Mouse (Mus musculus): ENCODE measurements around the gene Gck. TPM values are rescaled to one million over a fixed set of nuclear protein-coding genes. Genes with fewer than 3 reads are reported as not detected.

The Gck gene
- polyA plus RNA-seq, 1 experiment from 2014 or later, result 10.5 TPM

DNA sequence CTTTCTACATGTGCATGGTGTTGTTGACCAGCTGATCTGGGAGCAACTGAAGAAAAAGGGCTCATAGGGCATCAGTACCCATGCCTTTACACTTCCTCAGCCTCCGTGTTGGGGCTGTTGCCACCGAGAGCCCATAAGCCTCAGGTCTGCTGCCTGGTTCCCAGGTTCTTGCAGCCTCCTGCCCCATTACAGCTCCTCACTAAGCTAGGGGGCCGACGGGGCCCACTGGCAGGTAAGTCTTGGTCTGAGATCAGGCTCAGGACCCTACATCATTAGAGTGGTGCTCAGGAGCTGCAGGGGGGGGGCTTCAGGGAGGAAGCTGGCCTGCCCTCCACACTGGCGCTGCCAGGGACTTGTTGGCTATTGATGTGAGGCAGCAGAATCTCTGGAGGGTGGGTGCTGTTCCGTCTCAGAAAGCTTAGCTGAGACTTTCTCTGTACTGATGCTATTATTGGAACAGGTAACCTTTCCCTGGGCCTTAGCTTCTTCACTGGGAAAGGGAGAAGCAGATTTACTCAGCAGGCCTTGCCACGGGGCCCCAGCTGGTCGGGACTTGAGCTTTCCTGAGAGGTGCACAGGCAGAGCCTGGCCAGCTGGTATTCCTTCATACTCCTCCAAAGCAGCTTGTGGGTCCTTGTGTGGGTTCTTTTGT, 93.3 kb downstream of the Gck start:
- H3K9ac ChIP-seq (ENCODE audit: low read depth, low read length), result no peak overlapping the region
- no peak overlapping the region for H3K4me2 ChIP-seq (ENCODE audit: low read length)
- no peak overlapping the region for H3K27ac ChIP-seq (ENCODE audit: low read length)
- 75% methylated on average over 8 of the region's 8 CpGs for WGBS
- H3K36me3 ChIP-seq (ENCODE audit: control insufficient read depth, insufficient read depth, low read length), result no peaks in the 10 kb centered on the region
- no peak overlapping the region for H3K4me3 ChIP-seq (ENCODE audit: low read depth, low read length)
- H3K9me3 ChIP-seq (replicated peaks; ENCODE audit: control insufficient read depth, low read length, poor library complexity, severe bottlenecking), result no peaks in the 10 kb centered on the region
- H3K27me3 ChIP-seq (ENCODE audit: control insufficient read depth, insufficient read depth, low read depth, low read length), result peaks cover 10% of the 10 kb centered on the region
- peaks cover 2% of the 10 kb centered on the region; the same call in 1 of the 2 replicates for H3K4me1 ChIP-seq (ENCODE audit: control insufficient read depth, insufficient read depth, low read length)
- no peak for ATAC-seq

DNA sequence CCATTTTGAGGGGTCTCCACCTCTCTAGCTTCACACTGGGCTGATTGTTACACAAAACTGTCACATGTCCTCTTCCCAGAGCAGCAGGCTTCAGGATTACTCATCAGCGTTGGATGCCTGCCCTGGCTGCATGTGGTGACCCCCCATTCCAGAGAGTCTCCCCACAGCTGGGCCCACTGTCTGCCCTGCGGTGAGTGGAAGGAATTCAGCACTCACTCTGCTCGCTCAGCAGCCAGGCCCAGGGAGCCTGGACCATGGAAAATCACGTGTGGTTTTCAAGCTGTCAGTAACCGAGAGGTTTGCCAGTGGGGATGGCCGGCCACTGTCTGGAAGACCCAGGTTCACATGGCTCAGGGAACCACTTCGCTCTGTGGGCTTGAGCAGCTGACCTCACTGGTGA, 94.0 kb downstream of the Gck start:
- Histone ChIP-seq H3K27ac (ENCODE audit: low read length) (no peak overlapping the region), H3K27me3 (ENCODE audit: control insufficient read depth, insufficient read depth, low read depth, low read length) (peaks cover 4% of the 10 kb centered on the region; the same call in 1 of the 2 replicates), H3K9me3 (replicated peaks; ENCODE audit: control insufficient read depth, low read length, poor library complexity, severe bottlenecking) (no peaks in the 10 kb centered on the region), H3K9ac (ENCODE audit: low read depth, low read length) (no peak overlapping the region), H3K4me3 (ENCODE audit: low read depth, low read length) (no peak overlapping the region), H3K4me2 (ENCODE audit: low read length) (no peak overlapping the region), H3K36me3 (ENCODE audit: control insufficient read depth, insufficient read depth, low read length) (no peaks in the 10 kb centered on the region), H3K4me1 (ENCODE audit: control insufficient read depth, insufficient read depth, low read length) (no peaks in the 10 kb centered on the region)
- ATAC-seq, result 0 out of 2 replicates have a peak, but pooled peaks have one; percentile 32
- 40% methylated on average over 7 of the region's 7 CpGs for WGBS

DNA sequence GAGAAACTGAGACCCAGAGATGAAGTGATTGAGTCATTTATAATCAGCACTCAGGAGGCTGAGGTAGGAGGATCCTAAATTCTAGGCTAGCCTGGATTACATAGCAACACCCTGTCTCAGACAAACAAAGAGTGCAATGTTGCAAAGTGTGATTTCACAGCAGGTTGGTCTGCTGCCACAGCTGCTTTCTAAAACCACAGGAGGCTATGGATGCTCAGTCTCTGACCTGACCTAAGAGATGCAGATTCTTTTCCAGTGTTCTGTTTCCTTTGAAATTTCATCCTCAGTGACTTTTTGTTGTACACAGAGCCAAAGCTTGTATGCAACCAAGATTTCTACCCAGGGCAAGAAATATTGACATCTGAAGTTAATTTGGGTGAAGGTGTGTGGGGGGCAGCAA, 94.4 kb downstream of the Gck start:
- no peaks in the 10 kb centered on the region for H3K36me3 ChIP-seq (ENCODE audit: control insufficient read depth, insufficient read depth, low read length)
- no peak overlapping the region for H3K4me2 ChIP-seq (ENCODE audit: low read length)
- ATAC-seq, result no peak
- H3K9me3 ChIP-seq (replicated peaks; ENCODE audit: control insufficient read depth, low read length, poor library complexity, severe bottlenecking), result no peaks in the 10 kb centered on the region
- no peak overlapping the region for H3K9ac ChIP-seq (ENCODE audit: low read depth, low read length)
- no peak overlapping the region for H3K27ac ChIP-seq (ENCODE audit: low read length)
- no peaks in the 10 kb centered on the region for H3K4me1 ChIP-seq (ENCODE audit: control insufficient read depth, insufficient read depth, low read length)
- H3K4me3 ChIP-seq (ENCODE audit: low read depth, low read length), result no peak overlapping the region
- H3K27me3 ChIP-seq (ENCODE audit: control insufficient read depth, insufficient read depth, low read depth, low read length), result no peaks in the 10 kb centered on the region

DNA sequence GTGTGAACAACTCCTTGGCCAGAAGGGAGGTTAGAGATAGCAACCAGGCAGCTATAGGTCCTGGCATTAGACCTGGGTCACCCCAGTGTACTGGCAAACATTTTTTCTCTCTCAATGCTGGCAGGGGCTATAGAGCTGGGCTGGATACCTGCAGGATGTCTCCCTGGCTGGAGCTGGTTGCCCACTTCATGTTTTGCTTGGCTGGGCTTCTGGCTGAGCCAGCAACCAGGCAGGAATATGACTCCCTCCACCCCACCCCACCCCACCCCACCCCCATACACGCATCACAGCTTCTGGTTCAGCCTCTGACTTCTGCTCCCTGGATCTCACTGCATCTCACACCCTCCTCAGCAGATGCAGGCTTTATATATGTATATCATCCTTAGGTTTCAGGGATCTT, 97.6 kb downstream of the Gck start:
- Histone ChIP-seq H3K4me1 (ENCODE audit: control insufficient read depth, insufficient read depth, low read length) (no peaks in the 10 kb centered on the region), H3K4me2 (ENCODE audit: low read length) (no peak overlapping the region), H3K9me3 (replicated peaks; ENCODE audit: control insufficient read depth, low read length, poor library complexity, severe bottlenecking) (no peaks in the 10 kb centered on the region), H3K9ac (ENCODE audit: low read depth, low read length) (no peak overlapping the region), H3K4me3 (ENCODE audit: low read depth, low read length) (no peak overlapping the region), H3K27me3 (ENCODE audit: control insufficient read depth, insufficient read depth, low read depth, low read length) (no peaks in the 10 kb centered on the region), H3K36me3 (ENCODE audit: control insufficient read depth, insufficient read depth, low read length) (no peaks in the 10 kb centered on the region), H3K27ac (ENCODE audit: low read length) (no peak overlapping the region)
- no peak for ATAC-seq
- WGBS, result 75% methylated on average over 1 of the region's 1 CpGs

DNA sequence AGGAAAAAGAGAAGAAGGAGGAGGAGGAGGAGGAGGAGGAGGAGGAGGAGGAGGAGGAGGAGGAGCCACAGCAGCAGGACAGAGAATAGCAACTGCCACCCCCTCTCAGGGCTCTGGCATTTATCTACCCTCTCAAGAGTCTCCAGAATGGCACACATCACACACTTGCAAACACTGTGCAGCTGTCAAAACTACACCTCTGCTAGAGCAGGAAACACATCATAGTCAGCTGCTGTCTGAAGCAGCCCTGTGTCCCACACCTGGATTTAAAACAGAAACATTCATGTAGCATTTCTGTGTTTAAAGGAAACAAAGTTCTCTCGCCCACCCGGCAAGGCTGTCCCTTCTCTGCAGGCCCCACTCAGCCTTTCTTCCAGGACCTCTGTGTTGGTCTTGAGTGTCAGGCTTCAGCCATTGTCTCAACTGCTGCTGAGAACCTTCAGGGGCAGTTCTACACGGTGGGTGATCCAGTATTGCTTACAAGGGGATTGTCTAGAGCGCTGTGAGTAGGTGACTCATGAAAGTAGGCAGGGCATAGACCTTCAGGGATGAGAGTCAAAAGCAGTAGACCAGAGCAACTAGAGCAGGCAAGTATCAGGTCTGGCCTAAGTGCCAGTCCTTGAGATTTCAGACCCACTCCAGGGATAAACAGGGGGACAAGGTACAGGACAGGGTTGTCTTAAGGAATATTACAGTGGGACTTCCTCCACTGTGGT, 98.7 kb downstream of the Gck start:
- ATAC-seq, result no peak
- Histone ChIP-seq H3K27ac (ENCODE audit: low read length) (no peak overlapping the region), H3K9ac (ENCODE audit: low read depth, low read length) (no peak overlapping the region), H3K4me3 (ENCODE audit: low read depth, low read length) (no peak overlapping the region), H3K9me3 (replicated peaks; ENCODE audit: control insufficient read depth, low read length, poor library complexity, severe bottlenecking) (no peaks in the 10 kb centered on the region), H3K36me3 (ENCODE audit: control insufficient read depth, insufficient read depth, low read length) (no peaks in the 10 kb centered on the region), H3K4me2 (ENCODE audit: low read length) (no peak overlapping the region), H3K4me1 (ENCODE audit: control insufficient read depth, insufficient read depth, low read length) (no peaks in the 10 kb centered on the region), H3K27me3 (ENCODE audit: control insufficient read depth, insufficient read depth, low read depth, low read length) (no peaks in the 10 kb centered on the region)
- WGBS, result 59% methylated on average over 4 of the region's 4 CpGs

Other genes starting within 250 kb of the Gck start
- gene Mrps24, start 234.4 kb downstream of the Gck start, polyA plus RNA-seq (2015; fragmentation: Nextera tagmentation; extraction: Ambion mirVana), result 171 and 181 TPM in 2 replicates
- 33.6 and 34.4 TPM in 2 replicates for gene Urgcp, start 187.7 kb downstream of the Gck start, polyA plus RNA-seq (2015; fragmentation: Nextera tagmentation; extraction: Ambion mirVana)
- gene Dbnl, start 161.6 kb downstream of the Gck start, polyA plus RNA-seq (2015; fragmentation: Nextera tagmentation; extraction: Ambion mirVana), result 152 and 156 TPM in 2 replicates
- 2.4 and 3.1 TPM in 2 replicates for gene Pgam2, start 146.3 kb downstream of the Gck start, polyA plus RNA-seq (2015; fragmentation: Nextera tagmentation; extraction: Ambion mirVana)
- 8.1 and 8.2 TPM in 2 replicates for gene Polm, start 112.1 kb downstream of the Gck start, polyA plus RNA-seq (2015; fragmentation: Nextera tagmentation; extraction: Ambion mirVana)
- 15.6 and 16.4 TPM in 2 replicates for gene Aebp1, start 88.1 kb downstream of the Gck start, polyA plus RNA-seq (2015; fragmentation: Nextera tagmentation; extraction: Ambion mirVana)
- gene Pold2, start 71.8 kb downstream of the Gck start, polyA plus RNA-seq (2015; fragmentation: Nextera tagmentation; extraction: Ambion mirVana), result 54.0 and 57.4 TPM in 2 replicates
- gene Myl7, start 51.3 kb downstream of the Gck start, polyA plus RNA-seq (2015; fragmentation: Nextera tagmentation; extraction: Ambion mirVana), result not detected in 2 replicates
- 108 TPM in 2 replicates for gene Ykt6, start 5.6 kb upstream of the Gck start, polyA plus RNA-seq (2015; fragmentation: Nextera tagmentation; extraction: Ambion mirVana)
- 150 and 163 TPM in 2 replicates for gene Camk2b, start 116.3 kb upstream of the Gck start, polyA plus RNA-seq (2015; fragmentation: Nextera tagmentation; extraction: Ambion mirVana)
- 0.51 and 0.63 TPM in 2 replicates for gene A730071L15Rik, start 249.9 kb upstream of the Gck start, polyA plus RNA-seq (2015; fragmentation: Nextera tagmentation; extraction: Ambion mirVana)